Mouse (Mus musculus): ENCODE results near the gene Gm43552. TPM values are rescaled to one million over a fixed set of nuclear protein-coding genes. Genes with fewer than 3 reads are reported as not detected.
"Not testable (repeated sequence)": the region's sequence is repeated elsewhere in the genome, so short reads cannot be mapped to it uniquely, and the experiment has no call there.

Gm43552 gene
- total RNA-seq (2015) (not detected in 2 replicates), total RNA-seq (2017) (not detected in 2 replicates)

- peak; percentile 84 for ATAC-seq (ENCODE audit: poor library complexity, severe bottlenecking)
Observed at GRCm38 (mm10) chr5:65492716-65493531, at the start of gene Gm43552. Gene Gm43552, minus strand, starts transcription at chr5:65492833.

- no peak for ATAC-seq (ENCODE audit: poor library complexity, severe bottlenecking)
Observed at GRCm38 (mm10) chr5:65541889-65542288, 49.3 kb upstream of the Gm43552 start.

- no peak for ATAC-seq (ENCODE audit: poor library complexity, severe bottlenecking)
Observed at GRCm38 (mm10) chr5:65539786-65540185, 47.2 kb upstream of the Gm43552 start.

GRCm38 (mm10) chr5:65538829-65539228 is 46.2 kb upstream of the Gm43552 start:
- ATAC-seq (ENCODE audit: poor library complexity, severe bottlenecking), result no peak

- no peak for ATAC-seq (ENCODE audit: poor library complexity, severe bottlenecking)
Observed at GRCm38 (mm10) chr5:65538121-65538520, 45.5 kb upstream of the Gm43552 start.

GRCm38 (mm10) chr5:65537420-65538071 is 44.9 kb upstream of the Gm43552 start:
- ATAC-seq (ENCODE audit: poor library complexity, severe bottlenecking), result peak; percentile 47

DNA sequence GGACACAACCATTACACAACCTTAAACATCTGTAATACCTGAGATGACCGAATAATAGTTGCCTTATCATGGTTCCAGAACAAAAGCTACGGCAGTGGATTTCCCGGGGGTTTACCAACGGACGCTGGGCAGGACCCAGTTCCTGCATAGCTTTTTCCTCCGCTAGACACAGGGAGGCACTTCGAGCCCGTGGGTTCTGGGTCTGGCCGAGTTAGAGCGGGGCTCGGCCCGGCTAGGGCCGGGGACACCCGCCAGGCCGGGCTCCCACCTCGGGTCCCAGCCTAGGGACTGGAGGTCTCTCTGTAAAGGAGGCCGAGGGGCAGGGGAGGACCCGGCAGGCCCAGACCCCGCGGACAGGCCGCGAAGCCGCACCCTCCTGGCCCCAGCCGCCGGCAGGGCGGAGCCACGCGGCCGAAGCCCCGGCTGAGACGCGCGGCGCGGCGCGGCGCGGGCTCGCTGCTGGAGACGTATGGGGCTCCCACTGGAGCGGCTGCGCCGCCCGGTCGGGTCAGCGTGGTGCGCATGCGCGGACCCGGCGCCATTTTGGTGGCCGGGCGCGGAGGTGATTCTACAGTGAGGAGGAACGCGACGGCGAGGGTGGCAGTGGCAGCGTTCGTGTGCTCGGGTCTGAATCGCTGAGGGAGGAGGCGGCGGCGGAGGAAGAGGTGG is 44.3 kb upstream of the Gm43552 start, which contains the start of the genes Smim14 and Ube2k:
Gene Smim14, minus strand, starts transcription at position 434 of the 669 bp plus-strand sequence.
Gene Ube2k, plus strand, starts transcription at position 483 of the 669 bp plus-strand sequence.
- peak; percentile 82 for ATAC-seq (ENCODE audit: poor library complexity, severe bottlenecking)

GRCm38 (mm10) chr5:65536068-65536465 is 43.4 kb upstream of the Gm43552 start:
- ATAC-seq (ENCODE audit: poor library complexity, severe bottlenecking), result not testable (repeated sequence)

DNA sequence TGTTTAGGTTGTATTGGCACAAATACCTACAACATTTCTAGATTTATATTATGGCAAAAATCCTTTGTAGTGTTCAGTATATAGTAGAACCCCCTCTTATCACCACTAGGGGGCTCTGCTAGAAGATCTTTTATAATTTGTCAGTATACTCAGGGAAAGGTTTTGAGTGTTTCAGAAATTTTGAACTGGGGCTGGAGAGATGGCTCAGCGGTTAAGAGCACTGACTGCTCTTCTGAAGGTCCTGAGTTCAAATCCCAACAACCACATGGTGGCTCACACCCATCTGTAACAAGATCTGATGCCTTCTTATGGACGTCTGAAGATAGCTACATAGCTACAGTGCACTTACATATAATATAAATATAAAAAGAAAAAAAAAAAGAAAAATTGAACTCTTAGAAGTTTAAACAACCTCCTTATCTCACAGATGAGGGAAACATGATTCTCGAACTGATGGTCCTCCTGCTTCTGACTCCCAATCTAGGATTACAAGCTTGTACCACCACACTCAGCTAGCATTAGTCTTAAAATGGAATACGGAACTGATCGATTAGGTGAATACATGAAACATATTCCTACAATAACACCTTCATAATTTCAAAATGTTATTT is 42.9 kb upstream of the Gm43552 start:
- no peak for ATAC-seq (ENCODE audit: poor library complexity, severe bottlenecking)

GRCm38 (mm10) chr5:65534496-65534895 is 41.9 kb upstream of the Gm43552 start:
- no peak for ATAC-seq (ENCODE audit: poor library complexity, severe bottlenecking)

DNA sequence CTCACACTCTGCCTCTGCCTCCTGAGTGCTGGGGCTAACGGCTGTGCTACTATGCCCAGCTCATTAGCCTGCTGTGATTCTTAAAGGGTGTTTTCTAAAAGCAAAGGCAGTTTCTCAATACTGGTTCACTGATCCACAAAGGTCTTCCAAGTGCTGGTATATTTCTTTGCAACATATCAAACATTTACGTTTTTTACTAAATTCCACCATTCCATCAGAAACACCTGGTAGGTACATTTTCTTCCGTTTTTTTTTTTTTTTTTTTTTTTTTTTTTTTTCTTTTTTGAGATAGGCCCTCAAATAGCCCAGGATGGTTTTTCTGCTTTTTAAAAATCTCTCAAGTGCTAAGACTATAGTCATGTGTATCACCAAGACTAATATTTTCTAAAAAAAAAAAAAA is 38.6 kb upstream of the Gm43552 start:
- no peak for ATAC-seq (ENCODE audit: poor library complexity, severe bottlenecking)

GRCm38 (mm10) chr5:65525674-65526443 is 33.2 kb upstream of the Gm43552 start:
- ATAC-seq (ENCODE audit: poor library complexity, severe bottlenecking), result no peak

GRCm38 (mm10) chr5:65524831-65525230 is 32.2 kb upstream of the Gm43552 start:
- ATAC-seq (ENCODE audit: poor library complexity, severe bottlenecking), result no peak

- peak; percentile 60 for ATAC-seq (ENCODE audit: poor library complexity, severe bottlenecking)
Observed at GRCm38 (mm10) chr5:65521803-65522202, 29.2 kb upstream of the Gm43552 start.

- peak; percentile 85 for ATAC-seq (ENCODE audit: poor library complexity, severe bottlenecking)
Observed at GRCm38 (mm10) chr5:65514635-65515278, 22.1 kb upstream of the Gm43552 start.

GRCm38 (mm10) chr5:65513506-65513905 is 20.9 kb upstream of the Gm43552 start:
- no peak for ATAC-seq (ENCODE audit: poor library complexity, severe bottlenecking)

GRCm38 (mm10) chr5:65508395-65508794 is 15.8 kb upstream of the Gm43552 start:
- no peak for ATAC-seq (ENCODE audit: poor library complexity, severe bottlenecking)

GRCm38 (mm10) chr5:65505786-65506185 is 13.2 kb upstream of the Gm43552 start:
- 0 out of 2 replicates have a peak, but pooled peaks have one; percentile 47 for ATAC-seq (ENCODE audit: poor library complexity, severe bottlenecking)

DNA sequence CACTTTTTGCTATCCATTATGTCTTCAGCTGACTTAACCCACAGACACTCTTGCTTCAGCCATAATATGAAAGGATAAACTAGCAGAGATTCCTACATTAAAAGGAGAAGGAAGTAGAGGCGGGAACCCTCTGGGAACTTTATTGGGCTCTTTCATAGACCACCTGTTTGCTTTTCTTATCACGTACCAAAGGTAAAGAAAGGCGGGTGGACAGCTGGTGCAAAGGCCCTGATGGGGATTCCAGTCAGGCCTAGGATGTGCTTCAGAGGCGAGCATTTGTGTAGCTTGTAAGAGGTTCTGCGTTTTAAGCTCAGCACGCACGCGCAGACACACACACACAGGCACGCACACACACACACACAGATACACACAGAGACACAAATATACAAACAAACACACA is 8.8 kb upstream of the Gm43552 start:
- no peak for ATAC-seq (ENCODE audit: poor library complexity, severe bottlenecking)

GRCm38 (mm10) chr5:65500231-65500630 is 7.6 kb upstream of the Gm43552 start:
- no peak for ATAC-seq (ENCODE audit: poor library complexity, severe bottlenecking)
